Mouse (Mus musculus) T-helper 17 cell (primary cell): ENCODE data around the gene Entpd4b.
"Not testable (repeated sequence)": the region's sequence is repeated elsewhere in the genome, so short reads cannot be mapped to it uniquely, and the experiment has no call there.

Experiments
- in situ Hi-C, 2 experiments: fragments of 300-600 bp; cut with MboI, MseI; formaldehyde crosslinking; loops; 1 replicate in 1 of 2; 2 replicates in 1 of 2; pipeline ENCODE4 v1.15.1; 2025; ENCODE audit warnings: high pct_unique_total_duplicates in 2 of 2

The Entpd4b gene

GRCm38 (mm10) chr14:69555110-69555831 lies at the start of gene Entpd4b:
TSS of gene Entpd4b (plus strand) at chr14:69555424.
- in situ Hi-C loops = not testable (repeated sequence)

GRCm38 (mm10) chr14:69507000-69507399 lies 48.2 kb upstream of the Entpd4b start:
- in situ Hi-C loops = loop anchor here in 1 of 2 experiments (25.0 kb wide), 1 partner anchor 545 kb away; no protein-coding TSS in a partner anchor

GRCm38 (mm10) chr14:69512449-69512848 lies 42.8 kb upstream of the Entpd4b start, which contains the start of gene Gm27179:
TSS of gene Gm27179 (minus strand) at chr14:69512549.
- in situ Hi-C loops = loop anchor here in 1 of 2 experiments (25.0 kb wide), 1 partner anchor 550 kb away; no protein-coding TSS in a partner anchor

GRCm38 (mm10) chr14:69520810-69521209 lies 34.4 kb upstream of the Entpd4b start:
- in situ Hi-C loops = loop anchor here in 1 of 2 experiments (25.0 kb wide), 1 partner anchor 559 kb away; no protein-coding TSS in a partner anchor

GRCm38 (mm10) chr14:69523001-69523400 lies 32.2 kb upstream of the Entpd4b start:
- in situ Hi-C loops = loop anchor here in 1 of 2 experiments (25.0 kb wide), 1 partner anchor 561 kb away; no protein-coding TSS in a partner anchor

- in situ Hi-C loops = loop anchor here in 1 of 2 experiments (25.0 kb wide), 1 partner anchor 389 kb away; no protein-coding TSS in a partner anchor
Observed at GRCm38 (mm10) chr14:69526202-69526601, 29.0 kb upstream of the Entpd4b start.

- in situ Hi-C loops = loop anchor here in 1 of 2 experiments (5.0 to 25.0 kb wide), 2 partner anchors 284 to 399 kb away; no protein-coding TSS in a partner anchor
Observed at GRCm38 (mm10) chr14:69536539-69536938, 18.7 kb upstream of the Entpd4b start.

- in situ Hi-C loops = loop anchor here in 1 of 2 experiments (25.0 kb wide), 1 partner anchor 403 kb away; no protein-coding TSS in a partner anchor
Observed at GRCm38 (mm10) chr14:69540113-69540512, 15.1 kb upstream of the Entpd4b start.

GRCm38 (mm10) chr14:69542695-69543094 lies 12.5 kb upstream of the Entpd4b start:
- in situ Hi-C loops = loop anchor here in 1 of 2 experiments (25.0 kb wide), 1 partner anchor 405 kb away; no protein-coding TSS in a partner anchor

GRCm38 (mm10) chr14:69544033-69544432 lies 11.2 kb upstream of the Entpd4b start:
- in situ Hi-C loops = loop anchor here in 1 of 2 experiments (25.0 kb wide), 1 partner anchor 407 kb away; no protein-coding TSS in a partner anchor

GRCm38 (mm10) chr14:69545052-69545451 lies 10.2 kb upstream of the Entpd4b start:
- in situ Hi-C loops = loop anchor here in 1 of 2 experiments (25.0 kb wide), 1 partner anchor 408 kb away; no protein-coding TSS in a partner anchor

- in situ Hi-C loops = loop anchor here in 1 of 2 experiments (25.0 kb wide), 1 partner anchor 410 kb away; no protein-coding TSS in a partner anchor
Observed at GRCm38 (mm10) chr14:69547310-69547709, 7.9 kb upstream of the Entpd4b start.

- in situ Hi-C loops = not testable (repeated sequence)
Observed at GRCm38 (mm10) chr14:69556820-69557219, 1.6 kb downstream of the Entpd4b start.

GRCm38 (mm10) chr14:69557550-69557949 lies 2.3 kb downstream of the Entpd4b start:
- in situ Hi-C loops = not testable (repeated sequence)
